Mouse (Mus musculus) myocyte (in vitro differentiated cells): Measurements from ENCODE around the gene Mob3c.

Source experiments
- E2F4 ChIP-seq: IDR thresholded peaks from one replicate; pipeline ENCODE4 v1.6.1; 2011; ENCODE audit warnings: mild to moderate bottlenecking, control low read depth, moderate library complexity; ENCODE audit not compliant: insufficient read depth
- MAX ChIP-seq: IDR thresholded peaks from one replicate; pipeline ENCODE4 v1.6.1; 2011; ENCODE audit warnings: low read depth, mild to moderate bottlenecking, control low read depth
- MYOG ChIP-seq, 3 experiments: IDR thresholded peaks; one replicate each; pipeline ENCODE4 v1.6.1; 2011; ENCODE audit warnings: control low read depth in 2 of 3, low read depth in 2 of 3, mild to moderate bottlenecking in 2 of 3; ENCODE audit not compliant: insufficient read length in 2 of 3, control insufficient read depth in 1 of 3, insufficient read depth in 1 of 3
- POLR2A ChIP-seq: IDR thresholded peaks from one replicate; pipeline ENCODE4 v1.6.1; 2011; ENCODE audit warnings: low read depth, mild to moderate bottlenecking, control low read depth, moderate library complexity; ENCODE audit not compliant: insufficient read length

DNA sequence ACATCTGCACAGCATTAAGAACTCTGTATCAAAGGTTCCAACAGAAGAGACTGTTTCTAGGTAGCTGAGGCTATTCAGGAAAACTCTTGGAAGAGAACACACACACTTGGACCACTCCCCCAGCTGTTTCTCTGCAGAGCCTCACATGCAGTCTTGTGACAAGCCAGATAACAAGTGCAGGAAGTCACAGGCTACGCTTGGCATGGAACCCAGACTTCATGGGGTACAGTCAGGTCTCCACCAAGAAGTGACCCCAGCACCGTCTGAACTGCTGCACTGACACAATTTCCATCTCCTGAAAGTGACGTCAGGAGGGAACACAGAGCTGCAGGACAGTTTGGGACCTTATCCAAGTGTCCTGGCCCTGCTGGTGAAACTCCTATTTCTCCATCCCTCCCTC lies 6.0 kb upstream of the Mob3c start:
- no peak for TF ChIP-seq POLR2A
- no peak for TF ChIP-seq MYOG (IDR thresholded peaks at IDR 0.05; ENCODE audit: control insufficient read depth in 1 of 3, insufficient read depth in 1 of 3, insufficient read length in 2 of 3, low read depth in 2 of 3)
- TF ChIP-seq MAX = no peak
- TF ChIP-seq E2F4 = no peak
